Mouse (Mus musculus): ENCODE results near the gene Csnk1g2.

Gene Csnk1g2

DNA sequence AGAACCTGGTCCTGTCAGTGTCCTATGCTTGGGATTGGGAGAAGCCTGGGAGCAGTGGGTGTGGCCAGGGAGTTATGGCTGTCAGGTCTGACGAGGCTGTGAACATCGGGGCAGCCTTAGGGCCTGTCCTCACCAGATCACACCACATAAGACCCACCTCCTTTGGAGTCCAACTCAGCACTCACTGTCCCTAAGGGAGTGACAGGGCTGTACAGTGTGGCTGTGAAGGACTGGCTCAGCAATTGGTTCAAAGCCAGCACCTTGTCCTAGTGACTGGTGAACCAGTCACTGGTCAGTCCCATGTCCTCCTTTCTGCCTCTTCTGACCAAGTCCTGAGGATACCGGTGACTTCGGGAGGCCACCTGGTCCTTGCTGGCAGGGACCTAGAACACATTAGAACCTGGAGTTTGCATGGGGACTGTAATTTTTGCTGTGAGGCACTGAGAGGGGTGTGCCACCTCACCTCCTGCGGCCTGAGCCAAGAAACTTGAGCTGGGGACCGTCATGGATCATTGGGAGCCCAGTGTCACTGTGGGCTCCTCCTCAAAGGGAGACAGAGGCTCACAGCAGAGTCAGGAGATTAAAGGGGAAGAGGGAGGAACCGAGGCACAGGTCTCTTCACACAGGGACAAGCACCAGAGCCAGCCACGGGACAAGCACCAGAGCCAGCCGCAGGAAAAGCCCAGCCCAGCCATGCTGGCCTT lies 57.1 kb downstream of the Csnk1g2 start:
- no peak for DNase-seq (ENCODE audit: low spot score in 2 of 2)

DNA sequence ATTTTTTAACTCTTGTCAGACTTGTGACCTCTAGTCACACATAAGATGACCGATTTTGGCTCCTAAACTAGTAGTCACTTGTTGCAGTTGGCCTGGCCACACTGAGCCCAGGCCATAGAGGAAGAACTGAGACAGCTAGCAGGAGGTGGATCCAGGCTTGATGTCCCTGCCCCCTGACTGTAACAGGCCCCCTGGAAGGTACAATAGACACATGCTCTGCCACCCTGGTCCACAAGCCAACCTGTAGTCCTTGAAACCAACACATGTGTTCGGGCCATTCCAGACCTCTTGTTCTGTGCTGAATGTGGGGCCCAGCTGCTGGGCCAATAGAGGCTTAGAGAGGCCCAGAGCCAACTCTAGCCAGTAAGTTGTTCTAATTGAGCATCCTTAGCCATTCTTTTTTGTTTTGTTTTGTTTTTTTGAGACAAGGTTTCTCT lies 57.6 kb downstream of the Csnk1g2 start:
- no peak for DNase-seq (ENCODE audit: low spot score in 2 of 2)

DNA sequence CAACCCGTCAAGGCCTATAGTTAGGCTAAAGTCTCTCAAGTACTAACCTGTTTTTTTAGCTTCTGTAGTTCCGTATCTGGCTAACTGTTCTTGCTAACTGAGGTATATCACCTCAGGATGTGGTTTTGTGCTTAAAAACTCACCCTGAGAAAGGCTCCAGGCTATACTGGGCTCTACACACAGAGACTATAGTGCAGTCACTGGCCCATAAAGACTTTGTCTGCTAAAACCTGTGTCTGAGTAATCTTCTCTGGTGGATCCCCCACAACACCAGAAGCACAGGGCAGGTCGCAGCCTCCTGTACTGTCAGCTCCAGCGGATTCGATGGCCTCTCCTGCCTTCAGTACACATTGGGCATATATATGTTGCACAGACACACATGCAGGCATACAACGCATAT lies 59.4 kb downstream of the Csnk1g2 start:
- no peak for DNase-seq (ENCODE audit: low spot score in 2 of 2)

DNA sequence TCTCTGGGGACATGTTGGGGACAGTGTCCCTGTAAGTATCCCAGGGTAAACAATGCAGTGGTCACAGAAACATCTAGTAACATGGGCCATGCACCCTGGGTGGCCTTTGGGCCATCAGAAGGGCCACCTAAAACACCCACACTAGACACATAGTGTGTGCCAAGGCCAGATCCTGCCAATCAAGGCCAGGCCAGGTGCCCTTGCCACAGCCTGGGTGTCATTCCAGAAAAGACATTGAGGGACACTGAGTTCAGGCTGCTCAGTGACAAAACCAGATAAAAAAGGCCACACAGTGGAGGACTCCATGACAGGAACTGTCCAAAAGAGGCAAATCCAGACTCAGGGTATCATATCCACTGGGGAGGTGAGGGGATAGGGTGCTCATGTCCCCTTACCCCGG lies 61.0 kb downstream of the Csnk1g2 start:
- no peak for DNase-seq (ENCODE audit: low spot score in 2 of 2)

DNA sequence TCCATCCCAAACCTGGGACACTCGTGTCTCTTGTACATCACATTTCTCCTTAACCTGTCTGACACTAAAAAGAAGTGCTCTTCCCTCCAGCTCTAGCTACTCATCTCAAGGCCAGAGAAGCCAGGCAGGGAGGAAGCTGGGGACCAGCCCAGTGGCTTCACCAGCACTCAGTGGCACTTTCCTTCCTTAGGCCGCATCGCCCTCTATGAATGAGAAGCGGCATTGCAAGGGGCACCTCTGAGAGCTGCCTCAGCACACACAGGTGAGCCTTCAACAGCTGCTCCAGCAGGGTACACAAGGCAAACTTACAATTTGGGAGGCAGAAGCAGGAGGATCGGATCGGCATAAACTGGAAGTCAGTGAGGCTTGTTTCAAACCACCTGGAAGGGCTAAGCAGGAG lies 61.6 kb downstream of the Csnk1g2 start:
- DNase-seq (ENCODE audit: low spot score in 2 of 2), result no peak

DNA sequence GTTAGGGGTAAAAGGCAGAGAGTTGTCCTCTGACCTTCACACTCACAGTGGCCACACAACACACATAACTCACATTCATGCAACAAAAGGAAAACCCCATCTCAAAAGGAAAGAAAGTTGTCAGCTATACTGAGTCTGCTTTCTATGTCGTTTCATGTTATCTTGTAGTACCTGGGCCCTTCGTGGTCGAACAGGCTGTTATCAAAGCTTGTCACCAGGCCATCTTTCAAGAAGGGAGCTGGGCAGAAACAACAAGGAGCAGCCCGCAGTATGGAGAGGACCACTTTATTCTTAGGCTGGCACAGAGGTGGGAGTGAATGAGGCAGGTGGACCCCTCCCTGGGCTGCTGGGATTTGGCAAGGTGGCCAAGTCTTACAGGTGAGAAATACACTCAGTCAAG lies 62.3 kb downstream of the Csnk1g2 start:
- DNase-seq (ENCODE audit: low spot score in 2 of 2), result no peak

DNA sequence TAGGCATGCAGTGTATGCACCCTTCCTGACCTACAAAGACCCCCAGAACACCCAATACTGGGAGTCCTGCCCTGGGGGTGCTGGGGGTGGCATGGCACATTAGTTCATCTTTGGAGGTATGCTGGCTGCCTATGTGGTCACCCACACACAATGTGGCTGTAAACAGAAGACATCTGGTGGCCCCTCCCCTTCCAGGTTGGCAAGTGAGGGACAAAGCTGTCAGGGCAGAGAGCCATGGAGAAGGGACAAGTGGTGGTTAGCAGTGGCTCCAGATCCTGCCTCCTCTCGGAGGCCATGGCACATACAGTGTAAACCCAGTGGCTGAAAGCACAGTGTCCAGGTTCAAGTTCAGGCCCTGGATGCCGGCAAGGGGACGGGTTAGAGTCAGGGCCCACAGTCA lies 64.0 kb downstream of the Csnk1g2 start:
- no peak for DNase-seq (ENCODE audit: low spot score in 2 of 2)

DNA sequence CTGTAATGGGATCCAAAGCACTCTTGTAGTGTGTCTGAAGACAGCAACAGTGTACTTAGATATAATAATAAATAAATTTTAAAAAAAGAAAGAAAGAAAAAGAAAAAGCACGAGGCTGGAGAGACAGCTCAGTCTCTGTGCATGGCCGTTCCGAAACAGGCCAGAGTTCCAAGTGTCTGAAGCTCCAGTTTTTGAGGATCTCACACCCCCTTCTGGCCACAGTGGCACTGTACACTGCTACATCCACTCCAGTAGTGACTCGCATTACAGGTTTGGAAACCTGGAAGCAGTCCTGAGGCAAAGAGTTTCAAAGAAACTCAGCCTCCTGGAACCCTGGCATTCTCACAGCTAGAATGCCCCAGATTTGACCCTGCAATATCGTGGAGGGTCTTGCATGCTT lies 65.2 kb downstream of the Csnk1g2 start:
- DNase-seq (ENCODE audit: low spot score in 2 of 2), result no peak
